Mouse (Mus musculus) MEL (cell line): ENCODE data around the gene Habp4. TPM values are rescaled to one million over a fixed set of nuclear protein-coding genes. Genes with fewer than 3 reads are reported as not detected.

Source experiments
- DNase-seq: peaks from one replicate; pipeline ENCODE4 v3.0.0; 2011; ENCODE audit warnings: low read depth, low spot score
- H3K27ac ChIP-seq: 2 replicates; pipeline ENCODE4 v1.5.1; 2012; ENCODE audit warnings: low read depth, mild to moderate bottlenecking, control low read depth, low read length, moderate library complexity; ENCODE audit not compliant: control insufficient read depth
- H3K27me3 ChIP-seq, 2 experiments: fragments of 150-350 bp in 1 of 2; sonication (generic) in 1 of 2; 2 replicates each; pipeline ENCODE4 v1.6.1; 2012; ENCODE audit warnings: low read length in 2 of 2, mild to moderate bottlenecking in 2 of 2, improper control_type of control experiment in 1 of 2, moderate library complexity in 1 of 2; ENCODE audit not compliant: insufficient read depth in 2 of 2, control insufficient read depth in 1 of 2
- H3K36me3 ChIP-seq, 2 experiments: 2 replicates each; pipeline ENCODE4 v1.6.1; 2012 to 2014; ENCODE audit warnings: low read length in 2 of 2, improper control_type of control experiment in 1 of 2, inconsistent platforms in 1 of 2, mild to moderate bottlenecking in 1 of 2; ENCODE audit not compliant: insufficient read depth in 2 of 2, control insufficient read depth in 1 of 2
- H3K4me1 ChIP-seq, 2 experiments: fragments of 150-350 bp in 1 of 2; sonication (generic) in 1 of 2; 2 replicates each; pipeline ENCODE4 v1.6.1; 2012; ENCODE audit warnings: low read length in 2 of 2, improper control_type of control experiment in 1 of 2, mild to moderate bottlenecking in 1 of 2; ENCODE audit not compliant: insufficient read depth in 2 of 2, control insufficient read depth in 1 of 2
- H3K4me3 ChIP-seq, 2 experiments: fragments of 150-350 bp in 1 of 2; sonication (generic) in 1 of 2; 2 replicates each; pipeline ENCODE4 v1.5.1; 2012; ENCODE audit warnings: low read depth in 2 of 2, low read length in 2 of 2, mild to moderate bottlenecking in 2 of 2, moderate library complexity in 2 of 2, control low read depth in 1 of 2, improper control_type of control experiment in 1 of 2; ENCODE audit not compliant: control insufficient read depth in 1 of 2, insufficient read depth in 1 of 2
- H3K79me2 ChIP-seq: 2 replicates; pipeline ENCODE4 v1.6.1; 2012; ENCODE audit warnings: mild to moderate bottlenecking, low read length, moderate library complexity; ENCODE audit not compliant: control insufficient read depth, poor library complexity, insufficient read depth
- H3K9ac ChIP-seq: 2 replicates; pipeline ENCODE4 v1.6.1; 2012; ENCODE audit warnings: low read depth, mild to moderate bottlenecking, control low read depth, low read length, moderate library complexity; ENCODE audit not compliant: control insufficient read depth, poor library complexity, severe bottlenecking
- H3K9me3 ChIP-seq: fragments of 150-350 bp; sonication (generic); replicated peaks from 2 replicates; pipeline ENCODE4 v1.6.1; 2012; ENCODE audit warnings: mild to moderate bottlenecking, low read length, improper control_type of control experiment, moderate library complexity; ENCODE audit not compliant: insufficient read depth
- BHLHE40 ChIP-seq: IDR thresholded peaks from 2 replicates; pipeline ENCODE4 v1.6.1; 2012; ENCODE audit warnings: low read depth, mild to moderate bottlenecking, inconsistent platforms, low read length, improper control_type of control experiment, borderline replicate concordance
- CHD2 ChIP-seq: IDR thresholded peaks from 2 replicates; pipeline ENCODE4 v1.6.1; 2011; ENCODE audit warnings: low read length, improper control_type of control experiment
- E2F4 ChIP-seq: IDR thresholded peaks from 2 replicates; pipeline ENCODE4 v1.6.1; 2011; ENCODE audit warnings: low read depth, low read length, improper control_type of control experiment, borderline replicate concordance
- ELF1 ChIP-seq: IDR thresholded peaks from 2 replicates; pipeline ENCODE4 v1.6.1; 2014; ENCODE audit warnings: low read depth, mild to moderate bottlenecking, inconsistent platforms, low read length, improper control_type of control experiment, moderate library complexity
- ETS1 ChIP-seq: IDR thresholded peaks from 2 replicates; pipeline ENCODE4 v1.6.1; 2012; ENCODE audit warnings: low read depth, mild to moderate bottlenecking, inconsistent platforms, low read length, improper control_type of control experiment, moderate library complexity
- JUND ChIP-seq: IDR thresholded peaks from 2 replicates; pipeline ENCODE4 v1.6.1; 2011; ENCODE audit warnings: low read depth, mild to moderate bottlenecking, improper control_type of control experiment, low read length
- KAT2A ChIP-seq: conservative IDR thresholded peaks from 2 replicates; pipeline ENCODE4 v1.6.1; 2012; ENCODE audit warnings: low read depth, low read length, improper control_type of control experiment, inconsistent platforms
- MAZ ChIP-seq: IDR thresholded peaks from 2 replicates; pipeline ENCODE4 v1.6.1; 2012; ENCODE audit warnings: low read depth, mild to moderate bottlenecking, inconsistent platforms, low read length, improper control_type of control experiment
- MXI1 ChIP-seq: IDR thresholded peaks from 2 replicates; pipeline ENCODE4 v1.6.1; 2011; ENCODE audit warnings: mild to moderate bottlenecking, low read depth, low read length, improper control_type of control experiment
- MYB ChIP-seq: IDR thresholded peaks from 2 replicates; pipeline ENCODE4 v1.6.1; 2011; ENCODE audit warnings: mild to moderate bottlenecking, low read depth, low read length, improper control_type of control experiment
- NRF1 ChIP-seq: IDR thresholded peaks from 2 replicates; pipeline ENCODE4 v1.6.1; 2014; ENCODE audit warnings: low read depth, mild to moderate bottlenecking, inconsistent platforms, low read length, improper control_type of control experiment, moderate library complexity; ENCODE audit not compliant: poor library complexity, insufficient read depth, severe bottlenecking
- POLR2A ChIP-seq, 2 experiments: IDR thresholded peaks; 2 replicates each; pipeline ENCODE4 v1.6.1; 2011 to 2012; ENCODE audit warnings: low read length in 2 of 2, mild to moderate bottlenecking in 2 of 2, control low read depth in 1 of 2, improper control_type of control experiment in 1 of 2, low read depth in 1 of 2, moderate library complexity in 1 of 2; ENCODE audit not compliant: control insufficient read depth in 1 of 2, insufficient read depth in 1 of 2, poor library complexity in 1 of 2
- POLR2AphosphoS2 ChIP-seq: IDR thresholded peaks from 2 replicates; pipeline ENCODE4 v1.6.1; 2011; ENCODE audit warnings: low read length, improper control_type of control experiment
- POLR2AphosphoS5 ChIP-seq: IDR thresholded peaks from 2 replicates; pipeline ENCODE4 v1.6.1; 2012; ENCODE audit warnings: low read depth, borderline replicate concordance, mild to moderate bottlenecking, inconsistent platforms, low read length, moderate library complexity, mixed read lengths
- RCOR1 ChIP-seq: IDR thresholded peaks from 2 replicates; pipeline ENCODE4 v1.6.1; 2012; ENCODE audit warnings: low read depth, mild to moderate bottlenecking, inconsistent platforms, low read length, improper control_type of control experiment
- SMC3 ChIP-seq: IDR thresholded peaks from 2 replicates; pipeline ENCODE4 v1.6.1; 2011; ENCODE audit warnings: low read depth, low read length, improper control_type of control experiment
- TAL1 ChIP-seq: IDR thresholded peaks from 2 replicates; pipeline ENCODE4 v1.6.1; 2012; ENCODE audit warnings: mild to moderate bottlenecking, inconsistent platforms, low read length, moderate library complexity, mixed read lengths
- TBP ChIP-seq: IDR thresholded peaks from 2 replicates; pipeline ENCODE4 v1.8.0; 2011; ENCODE audit warnings: low read depth, low read length, improper control_type of control experiment
- TCF12 ChIP-seq: IDR thresholded peaks from 2 replicates; pipeline ENCODE4 v1.6.1; 2014; ENCODE audit warnings: low read depth, mild to moderate bottlenecking, inconsistent platforms, low read length, improper control_type of control experiment, moderate library complexity
- UBTF ChIP-seq: IDR thresholded peaks from 2 replicates; pipeline ENCODE4 v1.6.1; 2012; ENCODE audit warnings: low read depth, mild to moderate bottlenecking, inconsistent platforms, low read length, improper control_type of control experiment, moderate library complexity, borderline replicate concordance; ENCODE audit not compliant: insufficient read depth
- ZC3H11A ChIP-seq: IDR thresholded peaks from 2 replicates; pipeline ENCODE4 v1.6.1; 2012; ENCODE audit warnings: low read depth, mild to moderate bottlenecking, inconsistent platforms, low read length, improper control_type of control experiment
- ZMIZ1 ChIP-seq: IDR thresholded peaks from 2 replicates; pipeline ENCODE4 v1.6.1; 2012; ENCODE audit warnings: low read depth, mild to moderate bottlenecking, inconsistent platforms, low read length, improper control_type of control experiment, moderate library complexity
- ZNF384 ChIP-seq: IDR thresholded peaks from 2 replicates; pipeline ENCODE4 v1.6.1; 2012; ENCODE audit warnings: low read depth, mild to moderate bottlenecking, inconsistent platforms, low read length, improper control_type of control experiment
- polyA plus RNA-seq, 2 experiments: library from polyadenylated mRNA; stranded (reverse) in 1 of 2; unstranded in 1 of 2; fragments of >175 nt in 1 of 2; fragments of >200 nt in 1 of 2; gene quantifications; 2 replicates each; pipeline versions ENCODE4 v1.2.1 to v1.2.4; 2012; ENCODE audit warnings: low replicate concordance in 2 of 2, low read depth in 1 of 2; ENCODE audit not compliant: insufficient read length in 2 of 2, insufficient read depth in 1 of 2, missing spikeins in 1 of 2
- total RNA-seq: library from RNA; depleted of rRNA; stranded (reverse); fragments of 300-350 nt; gene quantifications from 2 replicates; pipeline ENCODE4 v1.2.3, GENCODE M21; 2012

Habp4 gene
- total and polyA plus RNA-seq, 3 experiments, result 4.4 to 19.8 TPM; not detected in 1

- no peak overlapping the region for H3K9ac ChIP-seq
- H3K4me1 ChIP-seq, result no peaks in the 10 kb centered on the region
- H3K4me3 ChIP-seq, result no peak overlapping the region
- no peaks in the 10 kb centered on the region; a peak in 1 of 4 replicates for H3K36me3 ChIP-seq
- TF ChIP-seq ETS1 (no peak), TCF12 (no peak), ZC3H11A (no peak), NRF1 (no peak), CHD2 (no peak), KAT2A (no peak), POLR2A (IDR thresholded peaks at IDR 0.05; ENCODE audit: control insufficient read depth in 1 of 2, insufficient read depth in 1 of 2, low read depth in 1 of 2, low read length in 2 of 2, poor library complexity in 1 of 2) (no peak), MAZ (no peak), ZNF384 (no peak), E2F4 (no peak), MYB (no peak), ZMIZ1 (no peak), RCOR1 (no peak), BHLHE40 (no peak), TAL1 (no peak), UBTF (no peak), JUND (no peak), SMC3 (no peak), POLR2AphosphoS5 (no peak)
- TF ChIP-seq, all 39 proteins: peak for 0
- no peaks in the 10 kb centered on the region for H3K79me2 ChIP-seq
- H3K27ac ChIP-seq, result no peak overlapping the region
- no peaks in the 10 kb centered on the region for H3K27me3 ChIP-seq
- no peak for DNase-seq
- no peaks in the 10 kb centered on the region for H3K9me3 ChIP-seq
Measured at GRCm38 (mm10) chr13:64178000-64178399, 16.4 kb downstream of the Habp4 start.

- DNase-seq, result no peak
- no peak overlapping the region for H3K9ac ChIP-seq
Measured at GRCm38 (mm10) chr13:64178746-64179652, 17.4 kb downstream of the Habp4 start.

More at GRCm38 (mm10) chr13:64178746-64179652, 17.4 kb downstream of the Habp4 start:
- H3K27me3 ChIP-seq, result no peaks in the 10 kb centered on the region
- no peak overlapping the region for H3K4me3 ChIP-seq
- H3K79me2 ChIP-seq, result no peaks in the 10 kb centered on the region
- H3K9me3 ChIP-seq, result no peaks in the 10 kb centered on the region
- H3K27ac ChIP-seq, result no peak overlapping the region
- TF ChIP-seq ELF1 (no peak), MXI1 (no peak), CHD2 (no peak), TBP (no peak), BHLHE40 (no peak), POLR2AphosphoS2 (no peak)
- H3K4me1 ChIP-seq, result no peaks in the 10 kb centered on the region
- H3K36me3 ChIP-seq, result no peaks in the 10 kb centered on the region; a peak in 1 of 4 replicates
